Mouse (Mus musculus): Measurements from ENCODE around the gene 4921517D22Rik. TPM values are rescaled to one million over a fixed set of nuclear protein-coding genes. Genes with fewer than 3 reads are reported as not detected.

Gene 4921517D22Rik
- total RNA-seq, 2 experiments from 2014 or later = not detected

- no peak for DNase-seq (ENCODE audit: low spot score in 2 of 2)
Observed at GRCm38 (mm10) chr13:59691478-59691877, 2.4 kb downstream of the 4921517D22Rik start.

GRCm38 (mm10) chr13:59690576-59690975 is 3.3 kb downstream of the 4921517D22Rik start:
- DNase-seq (ENCODE audit: low spot score in 2 of 2) = no peak

GRCm38 (mm10) chr13:59689843-59690242 is 4.1 kb downstream of the 4921517D22Rik start:
- no peak for DNase-seq (ENCODE audit: low spot score in 2 of 2)

GRCm38 (mm10) chr13:59689313-59689712 is 4.6 kb downstream of the 4921517D22Rik start:
- no peak for DNase-seq (ENCODE audit: low spot score in 2 of 2)

GRCm38 (mm10) chr13:59688338-59688770 is 5.6 kb downstream of the 4921517D22Rik start:
- DNase-seq (ENCODE audit: low spot score in 2 of 2) = peak in 1 of 2 experiments; percentile 49

- no peak for DNase-seq (ENCODE audit: low spot score in 2 of 2)
Observed at GRCm38 (mm10) chr13:59685236-59685635, 8.7 kb downstream of the 4921517D22Rik start.

GRCm38 (mm10) chr13:59682629-59683028 is 11.3 kb downstream of the 4921517D22Rik start:
- no peak for DNase-seq (ENCODE audit: low spot score in 2 of 2)

- DNase-seq (ENCODE audit: low spot score in 2 of 2) = no peak
Observed at GRCm38 (mm10) chr13:59679908-59680307, 14.0 kb downstream of the 4921517D22Rik start.

- DNase-seq (ENCODE audit: low spot score in 2 of 2) = no peak
Observed at GRCm38 (mm10) chr13:59679306-59679705, 14.6 kb downstream of the 4921517D22Rik start.

GRCm38 (mm10) chr13:59676316-59677229 is 17.3 kb downstream of the 4921517D22Rik start:
- DNase-seq (ENCODE audit: low spot score in 2 of 2) = no peak

- peak; percentile 51 to 65 for DNase-seq (ENCODE audit: low spot score in 2 of 2)
Observed at GRCm38 (mm10) chr13:59675151-59676011, 18.5 kb downstream of the 4921517D22Rik start, which contains the start of gene Golm1. TSS of gene Golm1 (minus strand) at chr13:59675811.

GRCm38 (mm10) chr13:59674761-59675150 is 19.2 kb downstream of the 4921517D22Rik start:
- no peak for DNase-seq (ENCODE audit: low spot score in 2 of 2)

GRCm38 (mm10) chr13:59674215-59674614 is 19.7 kb downstream of the 4921517D22Rik start:
- no peak for DNase-seq (ENCODE audit: low spot score in 2 of 2)

- no peak for DNase-seq (ENCODE audit: low spot score in 2 of 2)
Observed at GRCm38 (mm10) chr13:59673597-59673996, 20.3 kb downstream of the 4921517D22Rik start.

- DNase-seq (ENCODE audit: low spot score in 2 of 2) = no peak
Observed at GRCm38 (mm10) chr13:59672248-59672647, 21.7 kb downstream of the 4921517D22Rik start.

GRCm38 (mm10) chr13:59671521-59671920 is 22.4 kb downstream of the 4921517D22Rik start:
- DNase-seq (ENCODE audit: low spot score in 2 of 2) = no peak

GRCm38 (mm10) chr13:59669946-59670345 is 24.0 kb downstream of the 4921517D22Rik start:
- DNase-seq (ENCODE audit: low spot score in 2 of 2) = peak; percentile 47 to 51

- no peak for DNase-seq (ENCODE audit: low spot score in 2 of 2)
Observed at GRCm38 (mm10) chr13:59668501-59669093, 25.3 kb downstream of the 4921517D22Rik start.

- no peak for DNase-seq (ENCODE audit: low spot score in 2 of 2)
Observed at GRCm38 (mm10) chr13:59667763-59668162, 26.1 kb downstream of the 4921517D22Rik start.

GRCm38 (mm10) chr13:59663939-59664712 is 29.8 kb downstream of the 4921517D22Rik start:
- no peak for DNase-seq (ENCODE audit: low spot score in 2 of 2)

Data from layer of hippocampus, postnatal 10 days (tissue).